Mouse (Mus musculus) embryonic facial prominence, embryonic 12.5 days (tissue): ENCODE results near the gene Tnnt1. TPM values are rescaled to one million over a fixed set of nuclear protein-coding genes. Genes with fewer than 3 reads are reported as not detected.
A peak's percentile ranks its signal among the peaks of the same experiment; 100 is the strongest.
"Not testable (repeated sequence)": the region's sequence is repeated elsewhere in the genome, so short reads cannot be mapped to it uniquely, and the experiment has no call there.

Experiments
- ATAC-seq: fragments of 200-750 bp; cut with Nextera tagmentation; 2 replicates; pipeline ENCODE4 v1.8.0; 2017; ENCODE audit not compliant: insufficient number of reproducible peaks, insufficient read depth, low FRiP score, low TSS enrichment
- H3K27ac ChIP-seq: fragments of 300-500 bp; sonication (generic); 2 replicates; pipeline ENCODE4 v1.5.1; 2016; ENCODE audit warnings: mild to moderate bottlenecking
- H3K27me3 ChIP-seq: fragments of 300-500 bp; sonication (generic); 2 replicates; pipeline ENCODE4 v1.6.1; 2016; ENCODE audit warnings: mild to moderate bottlenecking, moderate library complexity
- H3K36me3 ChIP-seq: fragments of 300-500 bp; sonication (generic); 2 replicates; pipeline ENCODE4 v1.6.1; 2016; ENCODE audit warnings: mild to moderate bottlenecking
- H3K4me1 ChIP-seq: fragments of 300-500 bp; sonication (generic); 2 replicates; pipeline ENCODE4 v1.6.1; 2016
- H3K4me2 ChIP-seq: fragments of 300-500 bp; sonication (generic); replicated peaks from 2 replicates; pipeline ENCODE4 v1.6.1; 2016; ENCODE audit warnings: mild to moderate bottlenecking, moderate library complexity
- H3K4me3 ChIP-seq: fragments of 300-500 bp; sonication (generic); 2 replicates; pipeline ENCODE4 v1.5.1; 2016; ENCODE audit warnings: mild to moderate bottlenecking
- H3K9ac ChIP-seq: fragments of 300-500 bp; sonication (generic); 2 replicates; pipeline ENCODE4 v1.6.1; 2016; ENCODE audit warnings: mild to moderate bottlenecking, moderate library complexity
- H3K9me3 ChIP-seq: fragments of 300-500 bp; sonication (generic); 2 replicates; pipeline ENCODE4 v1.6.1; 2016; ENCODE audit warnings: mild to moderate bottlenecking, moderate library complexity
- WGBS: fragments of 180-500 bp; shearing (Covaris S2); methylation state at CpG from one replicate; pipeline ENCODE4 v1.1.7; 2016; 5-methylcytosine and 5-hydroxymethylcytosine counted together
- polyA plus RNA-seq: library from polyadenylated mRNA; unstranded; fragments of >200 nt; fragmentation: Nextera tagmentation; extraction: Ambion mirVana; gene quantifications from 2 replicates; pipeline ENCODE4 v1.2.1, GENCODE M21; 2016

Tnnt1 gene
- polyA plus RNA-seq, 1 experiment from 2014 or later = 135 TPM

DNA sequence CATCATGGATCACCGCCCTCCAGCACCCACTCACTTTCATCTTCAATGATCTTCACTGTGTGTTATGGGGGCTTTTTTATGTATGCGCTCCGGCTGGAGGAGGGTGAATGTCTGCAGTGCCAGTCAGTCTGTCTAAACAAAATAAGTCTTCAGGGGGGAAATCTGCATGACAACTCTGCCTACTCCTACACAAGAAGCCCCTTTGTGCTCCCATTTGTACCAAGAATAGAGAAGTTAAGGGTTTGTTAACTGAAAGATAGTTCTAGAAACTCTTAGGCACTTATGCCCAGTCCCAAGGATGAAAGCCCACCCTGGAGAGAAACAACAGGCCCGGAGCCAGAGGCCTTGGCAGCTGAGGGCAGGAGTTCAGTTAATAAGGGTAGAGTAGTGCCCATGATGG, 20.2 kb upstream of the Tnnt1 start:
- H3K27ac ChIP-seq = no peak overlapping the region
- peaks cover 6% of the 10 kb centered on the region; the same call in 1 of the 2 replicates for H3K4me1 ChIP-seq
- no peak overlapping the region for H3K9ac ChIP-seq
- no peak overlapping the region for H3K4me3 ChIP-seq
- no peaks in the 10 kb centered on the region for H3K9me3 ChIP-seq
- no peak overlapping the region for H3K4me2 ChIP-seq
- 87% methylated on average over 4 of the region's 4 CpGs for WGBS
- H3K36me3 ChIP-seq = no peaks in the 10 kb centered on the region
- ATAC-seq = no peak
- no peaks in the 10 kb centered on the region for H3K27me3 ChIP-seq

DNA sequence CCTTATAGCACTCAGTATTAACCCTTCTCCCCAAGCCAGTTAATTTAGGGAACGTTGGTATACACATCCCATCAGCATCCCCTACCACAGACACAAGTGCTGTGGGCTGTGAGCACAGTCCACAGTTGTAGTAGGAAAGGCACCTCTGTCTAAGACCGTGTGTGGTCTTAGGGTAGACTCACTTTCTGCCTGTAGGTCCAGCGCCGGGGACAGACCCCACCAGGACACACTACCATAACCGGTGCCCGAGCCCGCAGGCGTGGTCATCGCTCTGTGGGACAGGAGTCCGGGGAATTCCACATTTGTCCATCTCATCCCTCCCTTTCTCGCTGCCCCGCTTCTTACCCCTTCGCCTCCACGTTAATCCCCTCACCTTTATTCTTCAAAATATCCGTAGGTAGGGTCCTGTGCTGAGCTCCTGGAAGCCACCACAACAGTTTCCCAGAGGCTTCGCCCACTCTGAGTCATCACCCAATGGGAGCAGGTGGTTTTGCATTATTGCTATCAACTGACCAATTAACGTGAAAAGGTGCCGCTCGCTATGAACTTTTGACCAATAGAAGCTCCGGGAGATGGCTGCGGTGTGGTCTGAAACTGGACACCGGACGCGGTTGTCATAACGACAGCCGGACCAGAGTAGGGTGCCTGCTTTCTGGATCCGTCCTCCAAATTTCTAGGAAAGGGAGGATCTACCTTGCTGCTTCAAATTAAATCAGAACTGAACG, 16.0 kb upstream of the Tnnt1 start, which contains the start of gene Dnaaf3:
Gene Dnaaf3 (minus strand): TSS at position 449 of the 725 bp plus-strand sequence.
- Histone ChIP-seq H3K9ac (0 out of 2 replicates have a peak within 1 kb of the TSS, but pooled peaks have one; percentile 6), H3K4me2 (peak within 1 kb of the TSS; percentile 53), H3K4me3 (peak within 1 kb of the TSS; percentile 32), H3K27me3 (peaks cover 7% of the 10 kb centered on the region; the same call in 1 of the 2 replicates), H3K36me3 (no peaks in the 10 kb centered on the region), H3K27ac (no peak within 1 kb of the TSS), H3K9me3 (no peaks in the 10 kb centered on the region), H3K4me1 (peaks cover 9% of the 10 kb centered on the region; the same call in 1 of the 2 replicates)
- ATAC-seq = peak; percentile 90
- 3% methylated on average over 28 of the region's 28 CpGs for WGBS

DNA sequence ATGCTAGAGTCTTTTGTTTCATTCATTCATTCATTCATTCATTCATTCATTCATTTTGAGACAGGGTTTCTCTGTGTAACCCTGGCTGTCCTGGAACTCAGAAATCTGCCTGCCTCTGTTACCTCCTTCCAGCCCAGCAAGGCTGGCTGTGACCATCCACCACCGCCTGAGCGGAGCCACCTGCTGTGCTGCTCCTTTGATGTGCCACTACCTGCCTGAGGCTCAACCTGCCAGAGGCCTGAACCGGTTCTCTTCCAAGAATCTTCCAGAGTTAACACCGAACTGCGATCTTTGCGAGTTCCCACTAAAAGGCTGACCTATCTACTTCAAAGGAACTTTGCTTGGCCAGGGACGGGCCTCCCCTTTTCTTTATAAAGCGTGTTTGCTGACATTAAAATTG, 14.0 kb upstream of the Tnnt1 start:
- WGBS = 42% methylated on average over 8 of the region's 8 CpGs
- not testable (repeated sequence) for H3K9ac ChIP-seq, H3K4me3 ChIP-seq, H3K9me3 ChIP-seq, H3K27ac ChIP-seq, ATAC-seq, H3K4me2 ChIP-seq, H3K27me3 ChIP-seq, H3K36me3 ChIP-seq
- H3K4me1 ChIP-seq = peaks cover 12% of the 10 kb centered on the region; the same call in 1 of the 2 replicates

DNA sequence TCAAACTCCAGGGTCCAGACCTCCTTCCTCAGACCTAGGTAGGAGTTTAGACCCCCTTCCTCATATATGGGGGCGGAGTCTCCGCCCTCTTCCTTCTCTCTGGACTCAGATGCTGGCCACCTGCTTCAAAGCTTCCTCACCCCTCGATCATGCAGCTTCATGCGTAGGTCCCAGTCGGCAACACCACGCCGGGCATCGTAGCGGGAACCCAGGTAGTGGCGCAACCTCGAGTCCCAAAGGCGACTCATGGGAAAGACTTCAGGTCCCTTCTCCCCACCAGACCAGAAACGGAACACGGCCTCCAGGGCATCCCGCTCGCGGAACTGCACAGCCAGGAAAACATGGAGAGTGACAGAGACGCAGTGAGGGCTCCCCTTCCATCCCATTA, 11.1 kb upstream of the Tnnt1 start:
- Histone ChIP-seq H3K4me2 (peak overlapping the region; percentile 51), H3K4me1 (peaks cover 12% of the 10 kb centered on the region; the same call in 1 of the 2 replicates), H3K27me3 (peaks cover 7% of the 10 kb centered on the region; the same call in 1 of the 2 replicates), H3K9ac (no peak overlapping the region; the same call in 1 of the 2 replicates), H3K27ac (no peak overlapping the region), H3K36me3 (no peaks in the 10 kb centered on the region), H3K9me3 (no peaks in the 10 kb centered on the region), H3K4me3 (no peak overlapping the region; the same call in 1 of the 2 replicates)
- no peak for ATAC-seq
- WGBS = 52% methylated on average over 18 of the region's 18 CpGs

DNA sequence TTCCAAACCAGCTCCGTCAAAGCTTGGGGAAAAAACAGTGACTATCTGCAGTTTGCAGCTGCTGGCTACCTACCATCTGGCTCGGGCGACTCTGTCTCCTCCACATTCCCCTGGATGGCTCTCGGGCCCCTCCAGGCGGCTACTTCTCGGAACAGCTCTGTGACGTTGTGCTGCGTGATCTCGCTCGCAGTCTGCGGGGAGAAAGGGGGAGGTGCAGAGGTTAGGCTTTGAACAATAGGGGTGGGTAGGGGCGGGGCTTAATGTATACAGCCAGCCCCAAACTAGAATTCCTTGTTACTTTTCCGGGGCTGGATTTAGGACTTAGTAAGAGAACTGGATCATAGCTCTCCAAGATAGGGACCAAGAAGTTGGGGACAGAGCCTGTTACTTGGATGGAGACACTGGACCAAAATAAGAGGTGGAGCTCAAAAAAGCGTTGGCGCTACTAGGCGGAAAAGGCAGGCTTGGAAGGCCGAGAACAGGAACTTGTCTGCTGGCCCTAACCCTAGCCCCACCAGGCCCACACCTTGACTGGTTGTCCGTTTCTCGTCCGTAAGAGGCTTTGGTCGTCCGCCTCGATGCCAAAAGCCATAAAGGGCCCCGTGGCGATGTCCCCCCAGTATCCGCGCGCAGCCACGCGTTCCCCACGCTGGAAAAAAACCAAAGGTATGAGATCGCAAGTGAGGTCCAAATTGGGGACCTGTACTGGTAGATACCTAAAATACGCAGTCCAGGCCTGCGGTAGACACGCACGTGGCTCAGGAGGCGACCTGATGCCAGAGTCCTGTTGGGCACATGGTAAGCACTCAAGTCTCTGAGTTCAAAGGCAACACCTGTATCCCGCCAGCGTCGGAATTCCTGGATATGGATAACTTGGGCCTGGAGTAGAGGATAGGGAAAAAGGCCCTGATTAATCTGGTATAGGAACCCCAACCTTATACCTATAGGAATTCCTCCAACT, 10.4 kb upstream of the Tnnt1 start:
- H3K36me3 ChIP-seq = no peaks in the 10 kb centered on the region
- H3K4me1 ChIP-seq = 0 out of 2 replicates have a peak, but pooled peaks cover 6% of the 10 kb centered on the region
- H3K4me3 ChIP-seq = peak overlapping the region; percentile 32
- H3K27ac ChIP-seq = no peak overlapping the region; the same call in 1 of the 2 replicates
- H3K27me3 ChIP-seq = peaks cover 7% of the 10 kb centered on the region; the same call in 1 of the 2 replicates
- ATAC-seq = peak; percentile 74
- no peaks in the 10 kb centered on the region for H3K9me3 ChIP-seq
- H3K9ac ChIP-seq = peak overlapping the region; percentile 43
- 23% methylated on average over 40 of the region's 40 CpGs for WGBS
- peak overlapping the region; percentile 51 for H3K4me2 ChIP-seq

DNA sequence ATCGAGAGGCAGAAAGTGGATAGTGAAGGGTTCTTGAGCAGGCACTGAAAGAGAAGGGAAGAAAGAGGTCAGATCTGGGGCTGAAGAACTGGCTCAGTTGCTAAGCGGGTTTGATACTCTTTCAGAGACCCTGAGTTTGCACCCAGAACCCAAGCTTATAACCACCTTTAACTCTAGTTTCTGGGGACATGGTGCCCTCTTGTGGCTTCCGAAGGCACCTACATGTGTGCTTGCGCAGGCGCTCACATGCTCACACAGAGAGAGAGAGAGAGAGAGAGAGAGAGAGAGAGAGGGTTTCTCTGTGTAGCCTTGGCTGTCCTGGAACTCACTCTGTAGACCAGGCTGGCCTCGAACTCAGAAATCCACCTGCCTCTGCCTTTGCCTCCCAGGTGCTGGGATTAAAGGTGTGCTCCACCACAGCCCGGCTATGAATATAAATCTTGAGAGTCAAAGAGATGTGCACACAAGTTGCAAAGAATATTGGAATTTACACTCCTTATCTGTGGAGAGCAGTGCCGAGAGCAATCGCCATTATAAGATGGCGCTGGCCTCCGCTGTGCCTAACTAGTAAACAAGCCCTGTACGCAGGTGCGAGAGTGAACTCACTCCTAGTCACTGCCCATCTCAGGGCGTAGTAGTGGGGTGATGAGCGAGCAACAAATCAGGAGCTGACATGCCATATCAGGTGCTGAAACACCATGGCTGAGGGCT, 8.2 kb upstream of the Tnnt1 start, which contains the start of gene Tnni3:
Gene Tnni3 (minus strand): TSS at position 18 of the 711 bp plus-strand sequence.
- WGBS = 71% methylated on average over 15 of the region's 15 CpGs
- H3K4me3 ChIP-seq, H3K9me3 ChIP-seq, H3K36me3 ChIP-seq, ATAC-seq, H3K27me3 ChIP-seq, H3K27ac ChIP-seq, H3K4me2 ChIP-seq: not testable (repeated sequence)
- H3K9ac ChIP-seq = 0 out of 2 replicates have a peak within 1 kb of the TSS, but pooled peaks have one; percentile 1
- H3K4me1 ChIP-seq = peaks cover 13% of the 10 kb centered on the region; the same call in 1 of the 2 replicates

DNA sequence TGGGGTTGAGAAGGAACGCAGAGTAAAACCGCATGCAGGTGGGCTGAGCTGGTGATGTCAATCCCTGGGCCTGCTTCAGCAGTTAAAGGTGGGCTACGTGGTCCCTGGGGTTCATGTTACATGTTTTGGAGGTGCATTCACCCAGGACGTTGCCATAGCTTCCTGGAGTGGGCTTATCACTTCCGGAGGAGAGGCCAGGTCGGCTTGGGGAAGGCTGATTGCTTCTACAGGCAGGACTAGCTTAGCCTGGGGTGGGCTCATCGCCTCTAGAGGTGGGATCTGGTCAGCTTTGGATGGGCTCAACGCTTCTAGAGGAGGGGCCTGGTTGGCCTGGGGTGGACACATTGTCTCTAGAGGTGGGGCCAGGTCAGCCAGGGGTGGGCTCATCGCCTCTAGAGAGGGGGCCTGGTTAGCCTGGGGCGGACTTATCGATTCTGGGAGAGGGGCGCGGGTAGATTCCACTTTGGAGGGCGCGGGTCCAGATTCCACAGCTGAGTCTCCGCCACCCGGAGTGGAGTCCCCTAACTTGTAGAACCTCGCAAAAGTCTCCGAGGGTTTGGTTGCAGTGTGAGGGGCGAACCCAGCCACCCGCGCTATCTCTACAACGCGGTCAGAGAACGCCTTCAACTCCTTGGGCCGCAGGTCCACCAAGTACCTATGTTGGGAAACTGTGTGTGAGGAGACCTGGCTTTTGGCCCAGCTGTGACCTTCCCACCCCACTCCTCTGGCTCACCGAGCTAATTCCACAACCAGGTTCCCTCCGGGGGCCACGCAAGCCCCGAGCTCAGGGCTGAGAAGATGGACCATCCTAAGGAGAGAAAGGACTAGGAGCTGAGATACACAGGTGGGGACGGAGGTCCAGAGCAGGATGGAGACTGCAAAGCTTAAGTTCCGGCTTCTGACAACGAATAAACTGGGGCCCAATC, 7.3 kb upstream of the Tnnt1 start:
- Histone ChIP-seq H3K4me2 (no peak overlapping the region), H3K4me1 (peaks cover 13% of the 10 kb centered on the region; the same call in 1 of the 2 replicates), H3K27ac (no peak overlapping the region), H3K9ac (0 out of 2 replicates have a peak overlapping the region, but pooled peaks have one; percentile 1), H3K4me3 (no peak overlapping the region), H3K27me3 (peaks cover 7% of the 10 kb centered on the region; the same call in 1 of the 2 replicates), H3K36me3 (no peaks in the 10 kb centered on the region), H3K9me3 (no peaks in the 10 kb centered on the region)
- WGBS = 86% methylated on average over 33 of the region's 33 CpGs
- no peak for ATAC-seq

DNA sequence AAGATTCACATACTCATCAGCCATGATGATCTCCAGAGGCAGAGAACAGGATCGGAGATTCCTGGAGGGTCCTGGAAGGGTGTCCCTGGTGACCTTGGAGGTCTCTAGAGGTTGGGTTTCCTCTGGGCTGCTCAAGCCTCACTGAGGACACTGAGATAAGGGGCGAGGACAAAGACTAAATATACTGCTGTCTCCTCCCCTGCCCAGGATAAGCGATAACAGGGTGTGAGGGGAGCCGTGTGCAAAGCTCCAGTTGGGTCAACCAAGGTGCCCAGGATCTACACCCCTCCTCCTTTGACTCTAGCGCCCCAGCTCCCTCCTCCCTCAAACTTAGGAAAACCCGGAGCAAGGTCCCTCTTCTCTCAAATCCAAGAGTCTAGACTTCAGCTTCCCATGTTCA, 6.1 kb upstream of the Tnnt1 start:
- Histone ChIP-seq H3K27ac (no peak overlapping the region), H3K4me3 (no peak overlapping the region), H3K4me2 (no peak overlapping the region), H3K9ac (no peak overlapping the region), H3K36me3 (no peaks in the 10 kb centered on the region), H3K27me3 (no peaks in the 10 kb centered on the region; the same call in 1 of the 2 replicates), H3K4me1 (peaks cover 10% of the 10 kb centered on the region; the same call in 1 of the 2 replicates), H3K9me3 (no peaks in the 10 kb centered on the region)
- no peak for ATAC-seq
- 79% methylated on average over 6 of the region's 6 CpGs for WGBS

DNA sequence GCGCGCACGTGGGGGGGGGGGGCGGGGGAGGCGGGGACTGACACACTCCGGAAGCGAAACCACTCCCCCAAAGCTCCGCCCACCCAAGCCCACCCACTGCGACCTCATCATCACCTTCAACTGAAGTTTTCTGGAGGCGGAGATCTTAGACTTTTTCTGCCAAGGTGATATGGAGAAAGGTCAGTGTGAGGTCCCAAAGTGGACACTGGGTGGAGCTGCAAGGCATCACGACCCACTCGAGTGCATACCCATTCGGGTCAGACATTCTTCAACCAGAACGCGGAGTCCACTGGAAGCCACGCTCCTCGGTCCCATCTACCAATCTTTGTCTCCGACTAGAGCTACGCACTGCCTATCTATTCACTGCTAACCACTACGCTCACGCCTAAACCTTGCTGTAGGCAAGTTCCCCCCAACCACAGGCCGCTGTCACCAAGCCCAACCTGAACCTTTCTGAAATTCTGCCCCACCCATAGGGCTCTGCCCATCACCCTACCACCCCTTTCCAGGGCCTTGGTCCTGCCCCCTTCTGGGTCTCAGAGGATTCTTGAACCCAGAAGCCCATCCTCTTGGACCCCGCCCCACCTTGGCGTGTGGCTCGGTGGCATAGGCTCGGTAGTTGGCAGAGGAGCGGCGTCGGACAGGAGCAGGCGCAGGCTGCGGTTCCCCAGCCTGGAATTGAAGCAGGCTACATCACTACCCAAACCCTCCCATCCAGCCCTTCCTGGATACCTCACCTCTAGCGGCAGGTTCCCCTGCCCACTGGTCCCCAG, 5.2 kb upstream of the Tnnt1 start:
- Histone ChIP-seq H3K27ac (no peak overlapping the region), H3K4me2 (peak overlapping the region; percentile 47), H3K36me3 (no peaks in the 10 kb centered on the region), H3K4me1 (peaks cover 9% of the 10 kb centered on the region; the same call in 1 of the 2 replicates), H3K9ac (peak overlapping the region; percentile 40; the same call in 1 of the 2 replicates), H3K4me3 (peak overlapping the region; percentile 24), H3K9me3 (no peaks in the 10 kb centered on the region), H3K27me3 (no peaks in the 10 kb centered on the region)
- no peak for ATAC-seq
- 39% methylated on average over 32 of the region's 32 CpGs for WGBS
